Mouse (Mus musculus) neural tube, postnatal 0 days (tissue): Measurements from ENCODE around the gene Cldn2. TPM values are rescaled to one million over a fixed set of nuclear protein-coding genes. Genes with fewer than 3 reads are reported as not detected.

Source experiments
- polyA plus RNA-seq: library from polyadenylated mRNA; unstranded; fragments of >200 nt; fragmentation: Nextera tagmentation; extraction: Ambion mirVana; gene quantifications from 2 replicates; pipeline ENCODE4 v1.2.1, GENCODE M21; 2015

Gene Cldn2
- polyA plus RNA-seq = 0.36 TPM in 2 replicates

DNA sequence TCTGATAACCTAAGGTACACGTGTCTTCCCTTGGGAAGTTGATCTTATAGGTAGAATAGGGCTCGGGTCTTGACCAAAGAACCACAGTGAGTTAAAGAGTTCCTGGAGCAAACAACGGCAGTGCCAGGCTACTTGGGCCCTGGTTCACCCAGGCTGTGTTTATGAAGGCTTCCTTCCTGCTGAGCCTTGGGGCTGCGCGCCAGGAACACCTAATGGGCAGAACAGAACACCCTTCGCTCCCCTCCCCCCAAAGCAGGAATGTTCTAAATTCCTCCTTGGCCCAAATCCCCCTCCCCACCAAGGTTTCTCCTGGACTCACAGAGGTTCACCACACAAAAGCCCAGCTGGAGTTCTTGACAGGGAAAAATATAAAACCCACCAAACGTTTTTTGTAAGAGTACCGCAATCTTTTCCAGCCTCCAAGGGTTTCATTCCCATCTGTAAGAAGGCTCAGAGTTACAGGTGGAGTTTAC lies at the start of gene Cldn2:
TSS of gene Cldn2 (plus strand) at position 423 of the 473 bp plus-strand sequence.

GRCm38 (mm10) chrX:139782278-139783044 lies 18.2 kb upstream of the Cldn2 start, which contains the start of gene Ripply1:
TSS of gene Ripply1 (minus strand) at chrX:139782353.

Other genes starting within 250 kb of the Cldn2 start
- 10.4 and 10.9 TPM in 2 replicates for gene Rnf128, start 237.5 kb upstream of the Cldn2 start, polyA plus RNA-seq
- gene Tbc1d8b, start 115.8 kb upstream of the Cldn2 start, polyA plus RNA-seq = 0.41 and 0.62 TPM in 2 replicates
- 0.19 TPM in 1 of 2 replicates, not detected in the other for gene Gm15013, start 86.3 kb upstream of the Cldn2 start, polyA plus RNA-seq
- not detected in 2 replicates for gene Ripply1, start 18.5 kb upstream of the Cldn2 start, polyA plus RNA-seq
- 2.4 and 2.5 TPM in 2 replicates for gene Morc4, start 70.8 kb downstream of the Cldn2 start, polyA plus RNA-seq
- gene Rbm41, start 197.8 kb downstream of the Cldn2 start, polyA plus RNA-seq = 2.3 and 2.7 TPM in 2 replicates